Mouse (Mus musculus) lung, adult 18-20 months (tissue): Measurements from ENCODE around the gene Osbpl3.
A peak's percentile ranks its signal among the peaks of the same experiment; 100 is the strongest.

Source experiments
- DNase-seq, 2 experiments: peaks; one replicate each; pipeline ENCODE4 v3.0.0; 2022; ENCODE audit warnings: mixed read lengths in 2 of 2

Gene Osbpl3

GRCm38 (mm10) chr6:50400234-50400633 lies 55.8 kb downstream of the Osbpl3 start:
- no peak for DNase-seq

GRCm38 (mm10) chr6:50399427-50400195 lies 56.4 kb downstream of the Osbpl3 start:
- DNase-seq, result no peak

DNA sequence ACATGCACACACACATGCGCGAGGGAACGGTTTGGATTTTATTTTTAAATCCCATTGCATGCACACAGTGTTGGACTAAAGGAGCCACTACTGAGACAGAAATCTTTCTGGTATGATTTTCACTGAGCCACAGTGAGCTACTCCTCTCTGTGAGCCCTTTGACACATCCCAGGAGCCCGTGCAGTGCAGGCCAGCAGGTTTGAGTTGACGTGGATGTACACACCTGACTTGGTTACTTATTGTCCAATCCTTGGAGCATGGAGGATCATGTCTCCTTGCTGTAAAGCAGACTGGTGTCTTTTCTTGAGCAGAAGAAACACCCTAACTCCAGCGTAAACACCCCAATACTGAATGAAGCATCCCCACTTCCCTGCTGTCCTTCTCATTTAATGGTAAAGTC lies 57.7 kb downstream of the Osbpl3 start:
- DNase-seq, result no peak

DNA sequence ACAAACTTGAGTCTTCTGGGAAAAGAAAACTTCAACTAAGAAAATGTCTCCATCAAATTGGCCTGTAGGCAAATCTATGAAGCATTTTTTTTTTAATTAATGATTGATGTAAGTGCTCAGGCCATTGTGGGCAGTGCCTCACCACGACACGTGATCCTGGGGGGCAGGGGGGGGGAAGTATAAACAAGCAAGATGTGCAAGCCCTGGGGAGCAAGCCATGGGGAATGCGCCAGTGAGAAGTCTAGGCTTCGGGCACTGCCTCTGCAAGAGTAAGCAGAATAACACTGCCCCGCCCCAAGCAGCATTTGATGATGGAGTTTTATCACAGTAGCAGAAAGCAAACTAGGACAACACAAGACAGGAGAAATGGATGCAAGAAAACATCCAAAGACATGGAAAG lies 58.9 kb downstream of the Osbpl3 start:
- no peak for DNase-seq

- no peak for DNase-seq
Observed at GRCm38 (mm10) chr6:50395641-50396312, 60.2 kb downstream of the Osbpl3 start.

- no peak for DNase-seq
Observed at GRCm38 (mm10) chr6:50394432-50394831, 61.6 kb downstream of the Osbpl3 start.

DNA sequence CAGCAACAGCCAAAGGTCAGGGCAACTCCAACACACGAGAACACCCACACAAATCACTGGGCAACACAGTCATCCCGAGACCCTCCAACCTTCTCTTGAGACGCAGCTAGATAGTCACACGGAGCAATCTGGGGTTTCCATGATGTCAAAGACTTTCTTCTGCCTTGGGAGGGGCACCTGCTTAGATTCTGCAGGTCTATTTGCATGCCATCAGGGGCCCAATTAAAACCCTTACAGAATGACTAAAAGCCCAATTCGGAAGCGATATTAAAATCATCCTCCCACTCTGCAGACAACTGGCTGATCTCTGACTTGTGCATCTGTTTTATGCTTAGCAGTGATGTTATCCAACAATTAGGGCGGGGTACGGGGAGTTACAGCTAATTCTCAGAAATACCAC lies 62.0 kb downstream of the Osbpl3 start:
- no peak for DNase-seq

GRCm38 (mm10) chr6:50391951-50392350 lies 64.0 kb downstream of the Osbpl3 start:
- DNase-seq, result no peak

DNA sequence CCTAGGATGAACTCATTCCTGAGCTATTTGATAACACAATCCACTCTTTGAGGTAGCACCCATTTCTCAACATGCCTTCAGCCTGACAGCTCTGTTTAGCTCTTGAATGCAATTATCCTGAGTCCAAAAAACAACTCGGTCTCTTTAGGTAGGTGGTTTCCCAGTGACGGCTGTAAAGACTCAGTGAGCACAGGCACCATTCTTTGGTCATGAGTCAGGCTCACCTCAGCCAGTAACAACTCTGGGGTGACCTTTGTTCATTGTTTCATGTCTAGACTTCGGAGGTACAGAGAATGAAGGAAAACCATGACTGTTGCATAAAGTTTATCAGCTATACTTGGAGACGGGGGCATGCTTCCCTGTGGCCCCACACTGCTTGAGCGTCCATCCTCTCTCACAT lies 65.7 kb downstream of the Osbpl3 start:
- DNase-seq, result no peak

DNA sequence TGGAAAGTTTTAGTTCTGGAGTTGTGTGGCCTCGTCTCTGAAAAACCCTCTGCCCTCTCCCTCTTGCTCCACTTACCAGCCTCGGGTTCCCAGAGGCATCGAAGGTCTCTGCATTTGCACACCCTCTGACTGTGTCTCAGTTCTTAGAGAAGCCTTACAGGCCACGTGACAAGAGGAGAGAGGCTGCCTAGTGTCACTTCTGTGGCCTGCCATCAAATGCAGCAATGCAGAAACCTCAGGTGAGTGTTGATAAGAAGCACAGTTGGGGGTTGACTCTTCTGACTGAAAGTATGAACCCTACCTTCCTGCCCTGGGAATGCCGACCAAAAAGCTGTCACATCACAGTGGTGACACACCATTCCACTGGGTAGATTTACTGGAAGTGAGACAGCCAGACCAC lies 68.4 kb downstream of the Osbpl3 start:
- no peak for DNase-seq

DNA sequence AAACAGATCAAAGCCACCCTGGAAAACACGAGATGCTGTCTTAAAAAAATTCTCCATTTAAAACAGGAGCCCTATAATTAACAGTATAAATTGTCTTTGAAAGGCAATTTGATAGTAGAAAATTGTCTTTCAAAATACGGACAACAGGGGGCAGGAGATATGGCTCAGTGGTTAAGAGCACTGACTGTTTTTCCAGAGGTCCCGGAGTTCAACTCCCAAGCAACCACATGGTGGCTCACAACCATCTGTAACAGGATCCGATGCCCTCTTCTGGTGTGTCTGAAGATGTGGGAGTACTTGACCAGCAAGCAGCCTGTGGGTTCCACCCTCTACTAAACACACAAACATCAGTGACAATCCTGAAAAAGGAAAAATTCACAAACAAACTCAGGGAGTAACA lies 69.5 kb downstream of the Osbpl3 start:
- DNase-seq, result no peak

GRCm38 (mm10) chr6:50385451-50386013 lies 70.5 kb downstream of the Osbpl3 start:
- DNase-seq, result no peak

DNA sequence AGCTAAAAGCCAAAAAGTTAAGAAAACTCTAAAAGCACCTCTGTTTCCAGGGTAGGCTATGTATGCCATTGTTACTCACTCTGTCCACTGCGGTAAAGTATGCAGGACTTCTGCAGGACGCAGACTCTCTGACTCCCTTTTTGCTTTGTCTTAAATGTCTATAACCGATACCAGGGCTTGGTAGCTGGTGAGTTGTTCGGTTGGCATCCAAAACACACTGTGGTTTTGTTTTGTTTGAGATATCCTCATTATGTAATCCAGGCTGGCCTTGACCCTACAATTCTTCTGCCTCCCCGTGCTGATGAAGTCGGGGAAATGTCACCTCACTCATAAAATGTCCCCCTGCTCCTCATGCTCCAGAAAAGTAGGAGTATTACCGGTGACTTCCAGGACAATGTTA lies 73.3 kb downstream of the Osbpl3 start:
- no peak for DNase-seq

DNA sequence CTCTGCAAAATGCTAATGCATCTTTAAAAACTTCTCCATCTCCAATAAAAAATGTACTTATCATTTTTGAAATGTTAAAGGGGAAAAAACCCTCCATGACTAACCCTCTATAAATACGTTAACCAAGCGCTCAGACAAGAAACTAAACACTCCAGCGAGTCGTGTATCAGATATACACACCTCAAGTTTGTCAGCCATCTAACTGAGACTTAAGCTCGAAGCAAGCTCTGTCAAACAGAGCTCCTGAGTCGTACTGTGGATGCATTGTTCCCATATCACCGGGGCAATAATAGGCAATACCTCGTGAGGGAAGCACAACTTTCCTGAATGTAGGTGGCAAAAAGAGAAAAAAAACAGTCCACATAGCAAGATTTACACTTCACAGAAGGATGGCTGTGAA lies 73.8 kb downstream of the Osbpl3 start:
- no peak for DNase-seq

DNA sequence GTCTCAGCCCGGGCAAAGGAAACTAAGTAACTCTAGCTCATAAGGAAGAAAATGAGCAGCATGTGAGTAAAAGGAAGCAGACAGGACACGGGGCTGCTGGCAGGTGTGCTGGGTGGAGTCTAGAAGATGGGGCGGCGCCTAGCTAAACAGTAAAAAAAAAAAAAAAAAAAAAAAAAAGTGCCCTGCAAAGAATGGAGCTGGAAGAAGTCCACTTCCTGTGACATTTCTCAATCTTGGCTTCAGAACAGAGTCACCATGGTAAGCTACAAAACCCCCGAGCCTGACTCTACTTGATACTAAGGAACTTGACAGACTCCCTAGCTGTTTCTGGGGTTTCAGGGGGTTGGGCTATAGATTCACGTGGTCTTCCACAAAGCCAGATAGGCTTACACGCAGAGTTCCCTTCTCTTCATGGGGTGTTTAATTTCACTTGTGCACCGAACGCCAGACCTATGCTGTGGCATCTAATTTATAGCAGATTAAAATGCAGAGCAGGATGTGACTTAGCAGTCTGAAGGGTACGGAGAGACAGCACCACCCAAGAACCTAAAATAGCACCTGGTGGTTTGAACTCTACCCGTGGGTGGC lies 74.4 kb downstream of the Osbpl3 start:
- DNase-seq, result peak; percentile 53 to 68

DNA sequence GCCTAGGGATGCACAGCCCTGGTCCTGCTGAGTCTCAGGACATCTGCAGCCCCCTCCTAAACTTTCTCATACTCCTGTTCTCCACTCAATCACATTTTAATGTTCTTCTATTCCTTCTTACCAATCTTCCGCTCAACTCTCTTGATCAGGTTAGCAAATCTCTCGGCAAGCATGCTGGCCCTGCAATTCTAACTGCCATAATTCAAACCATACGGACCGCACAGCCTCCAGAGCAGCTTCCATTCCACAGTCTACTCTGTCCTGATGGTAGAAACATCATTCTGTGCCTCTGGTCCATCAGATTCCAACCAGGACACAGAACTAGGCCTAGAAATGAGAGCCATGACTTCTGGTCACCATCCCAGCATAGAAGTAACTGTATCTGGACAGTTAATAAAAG lies 76.3 kb downstream of the Osbpl3 start:
- no peak for DNase-seq

GRCm38 (mm10) chr6:50379136-50379535 lies 76.9 kb downstream of the Osbpl3 start:
- DNase-seq, result no peak

DNA sequence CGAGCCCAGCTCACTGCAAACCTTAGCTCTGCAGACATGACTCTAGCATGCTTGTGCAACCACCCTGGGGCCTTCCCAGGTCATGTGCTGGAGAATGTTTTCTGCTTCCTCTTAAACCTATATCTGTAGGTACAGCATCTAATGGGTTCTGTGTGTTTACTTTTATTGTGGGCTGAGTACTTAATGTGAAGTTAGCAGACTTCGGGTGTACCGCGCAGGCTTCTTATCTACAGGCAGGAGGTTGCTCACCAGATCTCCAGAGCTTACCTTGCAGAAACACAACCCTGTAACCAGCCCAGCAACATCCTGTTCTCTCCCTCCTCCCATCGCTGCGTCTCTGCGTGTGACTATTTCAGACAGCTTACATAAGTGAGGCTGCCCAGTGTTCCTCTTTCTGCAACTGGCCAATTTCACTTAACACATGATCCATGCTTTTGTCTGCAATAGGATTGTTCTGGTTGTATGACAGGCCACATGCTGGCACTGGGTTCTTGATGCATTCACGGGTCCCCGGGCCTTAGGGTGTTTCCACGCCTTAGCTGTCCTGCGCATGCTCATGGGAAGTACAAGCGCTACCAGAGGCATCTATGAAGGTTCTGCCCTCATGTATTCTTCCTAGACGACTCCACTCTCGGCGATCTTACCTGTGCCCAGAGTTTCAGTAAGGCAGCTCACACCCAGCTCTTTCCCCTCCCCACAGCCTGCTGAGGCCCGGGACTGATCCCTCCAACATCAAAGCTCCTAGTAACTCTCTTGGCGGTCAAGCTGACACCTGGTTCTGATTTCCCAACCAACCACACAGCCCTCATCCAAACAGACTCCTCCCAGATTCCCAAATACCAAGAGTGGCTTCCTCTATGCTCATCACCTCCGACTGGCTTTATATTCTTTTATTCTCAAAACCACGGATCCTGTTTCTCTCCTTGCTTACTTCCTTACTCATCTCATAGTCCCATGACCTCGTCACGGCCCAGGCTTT lies 78.0 kb downstream of the Osbpl3 start:
- DNase-seq, result peak; percentile 48 to 63

DNA sequence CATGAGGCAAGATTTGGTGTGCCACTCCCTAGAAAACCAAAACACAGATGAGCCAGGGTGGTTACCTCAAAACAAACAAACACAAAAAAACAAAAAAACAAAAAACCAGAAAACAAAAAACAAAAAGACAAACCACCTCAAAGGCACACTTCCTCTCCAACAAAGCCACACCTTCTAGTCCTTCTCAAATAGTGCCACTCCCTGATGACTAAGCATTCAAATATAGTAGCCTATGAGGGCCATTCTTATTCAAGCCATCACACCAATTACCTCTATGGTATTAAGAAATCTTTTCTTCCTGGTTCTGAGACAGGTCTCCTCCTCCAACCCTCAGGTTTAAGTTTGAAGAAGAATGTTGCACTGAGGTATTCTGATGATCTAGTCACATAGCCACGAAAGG lies 79.3 kb downstream of the Osbpl3 start:
- DNase-seq, result no peak

DNA sequence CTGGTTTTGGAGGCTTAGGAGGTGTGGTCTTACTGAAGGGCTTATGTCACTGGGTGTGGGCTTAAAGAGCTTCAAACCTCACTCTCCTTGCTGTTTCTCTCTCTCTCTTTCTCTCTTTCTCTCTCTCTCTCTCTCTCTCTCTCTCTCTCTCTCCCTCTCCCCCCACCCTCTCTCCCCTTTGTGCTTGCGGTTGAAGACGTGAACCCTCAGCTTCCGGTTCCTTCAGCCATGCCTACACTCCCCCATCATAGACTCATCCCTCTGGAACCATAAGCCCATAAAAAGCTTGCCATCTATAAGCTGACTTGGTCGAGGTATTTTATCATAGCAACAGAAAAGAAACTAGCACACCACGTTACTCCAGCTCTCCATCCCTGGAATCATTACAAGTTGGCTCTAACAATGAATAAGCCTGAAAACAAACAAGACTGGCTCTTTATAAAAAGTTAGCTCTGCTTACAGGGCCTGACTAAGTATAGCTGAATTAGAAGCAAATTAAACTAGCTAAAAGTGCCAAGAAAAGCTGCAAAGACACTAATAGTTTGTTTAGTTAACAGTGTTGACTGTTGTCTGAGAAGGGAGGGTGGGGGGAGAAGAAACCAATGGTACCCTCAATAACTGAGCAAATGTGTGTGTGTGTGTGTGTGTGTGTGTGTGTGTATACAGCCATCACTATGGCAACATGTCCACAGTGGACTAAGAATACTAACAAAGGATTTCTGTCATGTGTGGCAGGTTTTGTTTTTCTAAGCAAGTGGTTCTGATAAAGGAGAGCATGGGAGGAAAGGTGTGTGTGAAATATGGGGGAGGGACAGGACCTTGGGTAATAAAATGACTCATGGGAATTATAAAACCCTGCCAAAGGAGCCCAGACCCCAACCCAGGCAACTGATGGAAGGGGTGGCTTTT lies 83.2 kb downstream of the Osbpl3 start:
- DNase-seq, result no peak

- no peak for DNase-seq
Observed at GRCm38 (mm10) chr6:50371501-50372086, 84.4 kb downstream of the Osbpl3 start.
